Mouse (Mus musculus) hindbrain, embryonic 13.5 days (tissue): Measurements from ENCODE around the gene Sec63. TPM values are rescaled to one million over a fixed set of nuclear protein-coding genes. Genes with fewer than 3 reads are reported as not detected.

Experiments used
- ATAC-seq: fragments of 200-750 bp; cut with Nextera tagmentation; 2 replicates; pipeline ENCODE4 v1.8.0; 2017; ENCODE audit warnings: moderate TSS enrichment; ENCODE audit not compliant: low FRiP score
- H3K27ac ChIP-seq: fragments of 300-500 bp; sonication (generic); 2 replicates; pipeline ENCODE4 v1.5.1; 2015; ENCODE audit warnings: inconsistent platforms, mild to moderate bottlenecking, moderate library complexity
- H3K27me3 ChIP-seq: fragments of 300-500 bp; sonication (generic); 2 replicates; pipeline ENCODE4 v1.6.1; 2015; ENCODE audit warnings: mild to moderate bottlenecking, inconsistent platforms
- H3K36me3 ChIP-seq: fragments of 300-500 bp; sonication (generic); 2 replicates; pipeline ENCODE4 v1.6.1; 2015; ENCODE audit warnings: mild to moderate bottlenecking, inconsistent platforms
- H3K4me1 ChIP-seq: fragments of 300-500 bp; sonication (generic); replicated peaks from 2 replicates; pipeline ENCODE4 v1.6.1; 2015; ENCODE audit warnings: inconsistent platforms
- H3K4me2 ChIP-seq: fragments of 300-500 bp; sonication (generic); 2 replicates; pipeline ENCODE4 v1.6.1; 2015; ENCODE audit warnings: inconsistent platforms, mild to moderate bottlenecking, moderate library complexity
- H3K4me3 ChIP-seq: fragments of 300-500 bp; sonication (generic); 2 replicates; pipeline ENCODE4 v1.5.1; 2015; ENCODE audit warnings: mild to moderate bottlenecking, inconsistent platforms
- H3K9ac ChIP-seq: fragments of 300-500 bp; sonication (generic); 2 replicates; pipeline ENCODE4 v1.6.1; 2015; ENCODE audit warnings: mild to moderate bottlenecking, inconsistent platforms
- H3K9me3 ChIP-seq: fragments of 300-500 bp; sonication (generic); 2 replicates; pipeline ENCODE4 v1.6.1; 2016; ENCODE audit warnings: inconsistent platforms
- WGBS: fragments of 180-500 bp; shearing (Covaris S2); methylation state at CpG from one replicate; pipeline ENCODE4 v1.1.7; 2015; 5-methylcytosine and 5-hydroxymethylcytosine counted together
- polyA plus RNA-seq: library from polyadenylated mRNA; unstranded; fragments of >200 nt; fragmentation: Nextera tagmentation; extraction: Ambion mirVana; gene quantifications from 2 replicates; pipeline ENCODE4 v1.2.1, GENCODE M21; 2015

Gene Sec63
- polyA plus RNA-seq, 1 experiment from 2014 or later, result 23.7 TPM

DNA sequence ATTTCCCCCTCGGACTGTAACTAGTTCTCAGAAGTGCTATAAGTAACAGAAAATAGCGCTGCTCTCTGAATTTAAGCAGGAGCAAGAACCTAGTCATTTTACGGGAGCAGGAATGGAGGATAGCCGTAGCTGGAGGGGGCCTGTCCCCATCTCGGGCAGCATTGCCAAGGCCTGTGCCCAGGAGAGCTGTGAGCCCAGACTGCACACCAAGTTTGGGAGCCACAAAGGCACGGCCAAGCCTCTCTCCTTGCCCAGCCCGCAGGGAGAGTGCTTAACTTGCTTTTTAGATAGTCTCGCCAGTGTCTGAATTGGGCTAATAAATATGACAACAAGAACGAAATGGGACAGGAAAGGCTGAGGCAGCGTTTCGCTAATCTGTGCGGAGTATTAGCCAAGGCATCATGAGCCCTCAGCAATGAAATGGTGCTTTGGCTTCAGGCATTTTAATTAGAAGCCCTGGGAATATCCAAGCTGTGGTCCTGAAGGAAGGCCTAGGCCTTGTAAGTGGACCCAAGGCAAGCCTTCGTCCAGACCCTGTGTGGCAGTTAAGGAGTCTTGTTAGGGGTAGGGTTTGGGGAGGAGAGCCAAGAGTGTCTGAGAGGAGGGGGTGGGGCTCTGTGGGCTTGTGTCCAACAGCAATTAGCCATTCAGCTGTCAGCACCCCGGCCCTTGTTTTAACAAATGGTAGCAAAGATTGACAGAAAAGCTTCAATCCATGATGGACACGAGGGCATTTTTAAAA is 111.1 kb downstream of the Sec63 start:
- ATAC-seq, result 0 out of 2 replicates have a peak, but pooled peaks have one; percentile 43
- WGBS, result 71% methylated on average over 15 of the region's 15 CpGs
- H3K27ac ChIP-seq, result peak overlapping the region; percentile 32; the same call in 1 of the 2 replicates
- no peaks in the 10 kb centered on the region for H3K9me3 ChIP-seq
- no peak overlapping the region for H3K9ac ChIP-seq
- no peak overlapping the region for H3K4me2 ChIP-seq
- no peaks in the 10 kb centered on the region for H3K36me3 ChIP-seq
- peaks cover 15% of the 10 kb centered on the region for H3K4me1 ChIP-seq
- H3K4me3 ChIP-seq, result no peak overlapping the region
- H3K27me3 ChIP-seq, result 0 out of 2 replicates have a peak, but pooled peaks cover 2% of the 10 kb centered on the region

GRCm38 (mm10) chr10:42873077-42873595 is 111.8 kb downstream of the Sec63 start:
- Histone ChIP-seq H3K36me3 (no peaks in the 10 kb centered on the region), H3K4me1 (peaks cover 14% of the 10 kb centered on the region), H3K27me3 (0 out of 2 replicates have a peak, but pooled peaks cover 2% of the 10 kb centered on the region), H3K4me2 (no peak overlapping the region), H3K27ac (no peak overlapping the region), H3K4me3 (no peak overlapping the region), H3K9ac (no peak overlapping the region), H3K9me3 (no peaks in the 10 kb centered on the region)
- 86% methylated on average over 7 of the region's 7 CpGs for WGBS
- 0 out of 2 replicates have a peak, but pooled peaks have one; percentile 38 for ATAC-seq

- H3K9ac ChIP-seq, result no peak overlapping the region
- WGBS, result 78% methylated on average over 5 of the region's 5 CpGs
- no peaks in the 10 kb centered on the region for H3K27me3 ChIP-seq
- ATAC-seq, result no peak
- no peak overlapping the region for H3K4me3 ChIP-seq
- H3K9me3 ChIP-seq, result no peaks in the 10 kb centered on the region
- no peak overlapping the region for H3K27ac ChIP-seq
- H3K36me3 ChIP-seq, result no peaks in the 10 kb centered on the region
- peaks cover 17% of the 10 kb centered on the region for H3K4me1 ChIP-seq
- H3K4me2 ChIP-seq, result no peak overlapping the region
These were observed 114.9 kb downstream of the Sec63 start for GRCm38 (mm10) chr10:42876172-42876571.

GRCm38 (mm10) chr10:42879269-42879681 is 118.0 kb downstream of the Sec63 start:
- Histone ChIP-seq H3K36me3 (no peaks in the 10 kb centered on the region), H3K4me1 (peaks cover 3% of the 10 kb centered on the region; the same call in 1 of the 2 replicates), H3K9ac (no peak overlapping the region), H3K4me2 (no peak overlapping the region), H3K27me3 (no peaks in the 10 kb centered on the region), H3K27ac (no peak overlapping the region), H3K4me3 (no peak overlapping the region), H3K9me3 (no peaks in the 10 kb centered on the region)
- no peak; the same call in 1 of the 2 replicates for ATAC-seq
- WGBS, result 70% methylated on average over 5 of the region's 5 CpGs

- H3K27ac ChIP-seq, result no peak overlapping the region
- no peak for ATAC-seq
- WGBS, result 86% methylated on average over 5 of the region's 5 CpGs
- no peaks in the 10 kb centered on the region for H3K36me3 ChIP-seq
- H3K4me3 ChIP-seq, result no peak overlapping the region
- no peak overlapping the region for H3K4me2 ChIP-seq
- 0 out of 2 replicates have a peak, but pooled peaks cover 3% of the 10 kb centered on the region for H3K27me3 ChIP-seq
- H3K9me3 ChIP-seq, result no peaks in the 10 kb centered on the region
- H3K9ac ChIP-seq, result no peak overlapping the region
- peaks cover 3% of the 10 kb centered on the region; the same call in 1 of the 2 replicates for H3K4me1 ChIP-seq
These were observed 118.4 kb downstream of the Sec63 start for GRCm38 (mm10) chr10:42879682-42880081.

Other genes with a start within 250 kb of the Sec63 start
- gene Nr2e1, start 177.9 kb upstream of the Sec63 start, polyA plus RNA-seq, result 0.39 and 0.49 TPM in 2 replicates
- 32.0 and 32.2 TPM in 2 replicates for gene Ostm1, start 177.7 kb upstream of the Sec63 start, polyA plus RNA-seq
- gene Scml4, start 98.9 kb downstream of the Sec63 start, polyA plus RNA-seq, result 7.1 and 10.2 TPM in 2 replicates